Mouse (Mus musculus): ENCODE results near the gene Arsb.
A peak's percentile ranks its signal among the peaks of the same experiment; 100 is the strongest.

Gene Arsb

GRCm38 (mm10) chr13:93846831-93847518 lies 75.5 kb downstream of the Arsb start:
- DNase-seq, result no peak

DNA sequence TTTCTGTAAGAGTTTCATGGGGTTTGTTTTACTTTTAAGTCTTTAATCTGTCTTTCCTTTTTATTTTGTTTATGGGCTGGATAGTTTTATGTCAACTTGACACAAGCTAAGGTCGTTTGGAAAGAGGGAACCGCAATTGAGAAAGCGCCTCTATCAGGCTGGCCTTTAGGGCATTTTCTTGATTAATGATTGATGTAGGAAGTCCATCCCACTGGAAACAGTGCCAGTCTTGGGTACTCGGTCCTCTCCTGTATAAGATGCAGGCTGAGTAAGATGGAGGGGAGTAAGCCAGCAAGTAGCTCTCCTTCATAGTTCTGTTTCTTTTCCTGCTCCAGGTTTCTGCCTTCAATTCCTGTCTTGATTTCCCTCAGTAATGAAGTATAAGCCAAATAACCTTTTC lies 76.2 kb downstream of the Arsb start:
- peak; percentile 30 to 41 for DNase-seq

- no peak for DNase-seq
Measured at GRCm38 (mm10) chr13:93848615-93849014, 77.2 kb downstream of the Arsb start.

DNA sequence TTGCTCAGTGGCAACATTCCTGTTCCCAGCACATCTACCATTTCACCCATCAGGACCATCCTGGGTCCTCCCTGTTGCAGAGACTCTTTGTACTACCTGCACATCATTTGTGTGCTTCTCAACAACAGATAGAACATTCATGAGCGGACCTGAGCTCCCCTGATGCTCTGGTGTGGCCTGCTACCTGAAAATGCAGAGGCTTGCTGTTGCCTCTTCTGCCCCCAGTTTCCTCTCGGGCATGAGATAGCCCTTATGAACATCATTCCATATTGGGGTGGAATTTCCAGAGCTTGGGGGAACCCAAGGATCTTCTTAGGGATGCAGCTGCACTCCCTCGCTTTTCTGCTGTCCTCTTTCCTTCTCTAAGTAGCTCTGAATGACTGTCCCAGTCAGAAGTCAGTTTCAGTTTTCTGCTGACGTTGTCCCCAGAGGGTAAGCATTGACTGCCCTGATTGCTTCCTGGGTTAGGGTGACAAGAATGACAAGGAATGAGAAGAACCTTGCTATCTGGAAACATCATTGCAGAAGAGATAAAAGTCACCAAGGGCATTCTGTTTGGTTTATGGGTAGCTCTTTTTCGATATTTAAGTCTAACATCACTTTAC lies 78.4 kb downstream of the Arsb start:
- DNase-seq, result no peak

DNA sequence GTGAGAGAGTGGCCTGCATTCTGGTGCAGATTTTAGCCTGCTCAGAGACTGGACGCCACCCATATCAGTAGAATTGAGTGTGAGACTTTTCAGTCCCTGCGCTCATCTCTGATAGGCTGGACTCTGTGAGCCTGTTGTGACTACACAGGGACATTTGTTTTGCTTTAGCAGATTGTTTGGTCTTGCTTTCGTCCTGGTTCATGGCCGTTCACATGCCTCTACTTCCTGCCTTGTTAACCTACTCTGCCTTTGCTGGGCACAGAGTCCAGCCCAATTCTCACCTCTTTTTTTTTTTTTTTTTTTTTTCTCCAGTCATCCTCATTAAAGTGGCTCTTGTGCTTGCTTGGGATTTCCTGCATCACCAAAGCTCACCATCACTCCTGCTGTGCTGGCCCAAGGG lies 79.2 kb downstream of the Arsb start:
- no peak for DNase-seq

GRCm38 (mm10) chr13:93852419-93853138 lies 81.1 kb downstream of the Arsb start:
- DNase-seq, result peak; percentile 42 to 61

DNA sequence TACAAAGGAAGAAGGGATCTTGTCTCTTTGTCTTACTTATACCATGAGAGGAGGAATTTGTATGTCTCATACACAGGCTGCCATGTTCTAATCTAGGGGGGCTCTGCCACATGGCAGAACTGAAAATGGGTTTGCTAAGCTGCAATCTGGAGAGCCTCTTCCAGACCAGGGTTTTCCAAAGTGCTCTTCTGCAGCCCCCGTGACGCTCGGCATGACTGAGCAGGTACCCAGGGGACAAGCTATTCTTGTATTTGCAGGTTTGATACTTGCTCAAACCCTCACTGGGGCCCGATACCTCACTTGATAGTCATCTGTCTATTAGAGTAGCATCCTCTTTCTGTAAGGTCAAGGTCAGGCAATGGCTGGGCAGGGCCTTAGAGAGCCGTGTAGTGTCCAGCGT lies 82.3 kb downstream of the Arsb start:
- no peak for DNase-seq

GRCm38 (mm10) chr13:93854325-93854724 lies 82.9 kb downstream of the Arsb start:
- DNase-seq, result no peak

DNA sequence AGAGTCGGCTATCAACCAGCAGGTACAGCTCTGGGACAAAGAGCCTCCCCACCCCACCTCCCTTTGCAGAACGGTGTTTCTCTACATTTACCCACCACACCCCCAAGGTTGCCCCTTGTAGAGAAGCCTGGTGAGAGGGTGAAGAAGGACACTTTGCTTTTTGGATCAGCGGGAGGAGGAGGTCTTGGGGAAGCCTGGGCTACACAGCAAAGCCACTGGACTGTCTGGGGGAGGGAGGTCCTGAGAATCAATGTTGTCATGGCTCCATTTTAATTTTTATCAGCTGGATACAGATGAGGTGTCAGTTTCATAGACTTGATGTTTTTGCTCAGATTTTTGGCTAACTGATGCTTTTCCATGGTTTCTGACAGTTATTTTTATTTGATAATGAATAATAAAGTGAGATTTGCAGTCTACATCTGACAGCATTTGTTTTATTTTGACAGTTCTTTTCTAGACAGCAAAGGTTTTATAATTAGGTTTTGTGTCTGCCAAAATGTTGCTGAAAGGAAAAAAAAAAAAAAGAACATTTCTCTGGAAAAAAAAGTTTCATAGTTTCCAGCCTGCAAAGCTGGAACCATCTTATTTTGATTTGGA lies 83.6 kb downstream of the Arsb start:
- no peak for DNase-seq

DNA sequence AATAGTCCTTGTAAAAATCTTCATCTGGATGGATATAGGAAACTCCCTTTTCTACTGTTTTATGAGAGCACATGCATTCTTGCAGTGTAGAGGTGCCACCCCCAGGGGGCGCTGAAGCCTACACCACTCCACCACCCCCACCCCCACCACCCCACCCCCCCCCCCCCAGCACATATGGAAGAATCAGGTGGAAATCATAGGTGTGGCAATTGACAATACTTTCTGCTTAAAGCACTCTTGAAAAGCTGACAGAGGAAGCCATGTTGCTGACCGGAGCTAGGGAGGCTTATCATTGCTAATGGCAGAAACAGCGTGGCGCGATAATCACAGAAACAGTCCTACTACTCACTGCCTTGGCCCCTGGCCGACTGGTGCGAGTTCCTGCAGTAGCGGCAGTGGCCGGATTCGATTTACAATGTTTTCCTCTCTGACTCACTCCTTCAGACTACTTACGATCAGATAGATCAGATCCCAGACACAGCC lies 84.3 kb downstream of the Arsb start:
- peak in 1 of 2 experiments; percentile 32 for DNase-seq

DNA sequence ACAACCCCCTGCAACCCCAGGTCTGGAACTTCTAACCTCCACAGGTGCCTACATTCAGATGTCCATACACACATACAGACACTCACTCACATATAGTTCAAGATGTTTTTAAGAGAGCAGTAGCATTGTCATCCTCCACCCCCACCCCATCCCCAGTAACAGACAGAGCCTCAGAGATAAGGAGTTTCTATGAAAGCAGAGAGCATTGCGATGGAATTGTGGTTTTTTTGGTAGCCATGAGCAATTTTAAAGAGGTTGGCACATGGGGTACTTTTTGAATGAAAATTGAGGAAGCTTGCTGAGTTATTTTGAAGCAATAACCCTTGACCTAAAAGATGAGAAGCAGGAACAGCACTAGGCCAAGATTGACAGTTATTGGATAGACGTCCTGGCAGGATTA lies 89.8 kb downstream of the Arsb start:
- no peak for DNase-seq

DNA sequence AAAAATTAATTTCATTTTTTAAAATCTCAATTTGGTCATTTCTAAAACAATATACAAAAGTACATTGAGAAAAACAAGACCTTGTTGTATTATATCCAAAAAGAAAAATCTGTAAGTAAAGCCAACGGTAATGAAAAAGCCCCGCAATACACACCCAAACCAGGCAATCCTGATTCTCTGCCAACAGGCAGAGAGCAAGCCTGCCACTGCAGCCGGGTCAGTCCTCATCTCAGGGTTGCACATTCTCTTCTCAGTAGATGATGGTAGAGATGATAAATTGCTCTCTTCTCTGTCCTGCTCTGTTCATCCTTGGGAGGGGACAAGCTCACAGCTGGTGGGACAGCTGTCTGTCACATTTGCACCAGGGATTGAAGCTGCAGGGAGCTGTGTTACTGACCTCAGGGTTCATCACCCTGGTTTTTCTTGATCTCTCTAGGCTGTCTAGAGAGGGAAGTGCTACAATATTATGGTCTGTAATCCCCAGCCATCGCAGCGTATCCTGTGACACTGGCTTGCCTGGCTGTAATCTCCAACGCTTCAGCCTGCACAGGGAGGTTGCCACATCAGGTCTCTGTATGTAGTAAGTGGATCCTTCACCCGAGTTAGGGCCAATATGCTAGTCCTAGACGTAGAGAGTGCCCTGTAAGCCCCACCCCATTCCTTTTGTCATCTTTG lies 92.8 kb downstream of the Arsb start:
- no peak for DNase-seq

DNA sequence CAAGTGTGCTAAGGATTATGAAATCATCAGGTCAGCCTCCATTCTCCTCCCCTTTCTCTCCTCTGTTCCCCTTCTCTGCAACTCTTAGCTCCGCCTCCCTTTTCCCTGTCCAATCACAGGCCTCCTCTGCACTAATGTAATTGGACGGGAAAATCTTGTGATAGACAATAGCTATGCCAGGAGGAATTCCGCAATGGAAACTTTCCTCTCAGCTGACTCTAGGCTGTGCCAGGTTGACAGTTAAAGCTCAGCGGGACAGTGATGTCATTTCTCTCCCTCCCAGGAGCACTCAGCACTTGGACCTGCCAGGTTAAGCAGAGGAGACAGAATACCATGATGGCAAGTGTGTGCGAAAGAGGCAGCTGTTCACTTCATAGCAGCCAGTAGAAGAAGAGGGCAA lies 95.2 kb downstream of the Arsb start:
- no peak for DNase-seq

- no peak for DNase-seq
Measured at GRCm38 (mm10) chr13:93871681-93872080, 100.3 kb downstream of the Arsb start.

- no peak for DNase-seq
Measured at GRCm38 (mm10) chr13:93872591-93872990, 101.2 kb downstream of the Arsb start.

- DNase-seq, result no peak
Measured at GRCm38 (mm10) chr13:93877924-93878323, 106.5 kb downstream of the Arsb start.

- DNase-seq, result no peak
Measured at GRCm38 (mm10) chr13:93879426-93879825, 108.0 kb downstream of the Arsb start.

- DNase-seq, result no peak
Measured at GRCm38 (mm10) chr13:93882132-93882531, 110.7 kb downstream of the Arsb start.

GRCm38 (mm10) chr13:93886999-93887398 lies 115.6 kb downstream of the Arsb start:
- no peak for DNase-seq

GRCm38 (mm10) chr13:93888196-93888595 lies 116.8 kb downstream of the Arsb start:
- DNase-seq, result no peak

DNA sequence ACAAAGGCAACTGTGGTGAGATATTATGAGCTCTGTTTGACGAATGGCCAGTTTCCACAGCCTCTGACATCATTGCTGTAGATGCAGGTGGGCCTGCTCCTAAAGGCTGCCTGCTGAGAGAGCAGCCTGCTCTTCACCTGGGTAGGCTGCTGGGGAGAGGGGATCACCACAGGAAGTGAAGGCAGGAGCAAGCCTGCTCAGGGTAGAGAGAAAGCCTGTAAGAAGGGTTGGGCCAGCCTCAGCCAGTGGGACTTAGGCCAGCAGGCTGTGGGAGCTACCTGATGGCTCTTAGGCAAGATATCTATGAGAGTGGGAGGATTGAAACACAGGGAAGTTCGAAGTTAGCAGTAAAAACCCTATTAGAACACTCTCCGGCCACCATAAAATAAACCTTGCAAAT lies 117.5 kb downstream of the Arsb start:
- no peak for DNase-seq

DNA sequence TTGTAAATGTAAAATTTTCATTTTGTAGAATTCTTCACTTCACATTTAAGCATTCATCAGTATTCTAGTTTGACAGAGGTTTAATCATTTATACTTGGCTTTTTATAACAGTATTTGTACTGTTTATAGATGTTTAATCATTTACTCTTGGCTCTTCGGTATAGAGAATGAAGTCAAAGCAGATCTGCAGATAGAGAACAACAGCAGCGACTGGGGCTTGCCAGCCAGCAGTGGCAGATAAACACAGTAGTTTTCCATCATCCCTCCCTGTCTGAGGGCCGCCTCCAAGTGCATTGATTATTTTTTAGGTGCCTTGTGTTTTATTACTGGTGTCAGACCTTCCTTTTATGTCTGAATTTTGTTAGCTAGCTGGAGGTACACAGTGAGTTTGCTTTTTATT lies 118.6 kb downstream of the Arsb start:
- DNase-seq, result peak; percentile 30 to 53

- peak; percentile 51 to 68 for DNase-seq
Measured at GRCm38 (mm10) chr13:93891276-93891675, 119.8 kb downstream of the Arsb start.

Data from kidney, adult 8-10 months (tissue).